Mouse (Mus musculus): ENCODE results near the gene Slc25a11.

- TF ChIP-seq POLR2A (IDR thresholded peaks at IDR 0.05; ENCODE audit: extremely low read depth, insufficient read depth, low read length) (peak; percentile 82), CTCF (IDR thresholded peaks at IDR 0.05; ENCODE audit: extremely low read depth, insufficient read depth, low read length) (no peak)
Observed at GRCm38 (mm10) chr11:70668771-70669505, 21.7 kb upstream of the Slc25a11 start, which contains the start of gene Spag7.
